Mouse (Mus musculus) intestine, postnatal 0 days (tissue): ENCODE measurements at regions not wholly inside any gene's neighbourhood (a gene's known extent, or its start where the extent isn't known, plus 50 kb on each side); places are given as distances from the start of the nearest gene placed in this dataset.

Source experiments
- ATAC-seq: fragments of 200-750 bp; cut with Nextera tagmentation; 2 replicates; pipeline ENCODE4 v1.8.0; 2017; ENCODE audit warnings: mild to moderate bottlenecking, moderate TSS enrichment, moderate library complexity
- H3K27ac ChIP-seq: fragments of 300-500 bp; sonication (generic); 2 replicates; pipeline ENCODE4 v1.5.1; 2014; ENCODE audit warnings: mild to moderate bottlenecking, low read depth, low read length, moderate library complexity
- H3K27me3 ChIP-seq: fragments of 300-500 bp; sonication (generic); replicated peaks from 2 replicates; pipeline ENCODE4 v1.6.1; 2014; ENCODE audit warnings: low read length, mixed read lengths; ENCODE audit not compliant: control insufficient read depth, insufficient read depth
- H3K36me3 ChIP-seq: fragments of 300-500 bp; sonication (generic); 2 replicates; pipeline ENCODE4 v1.6.1; 2014; ENCODE audit warnings: mild to moderate bottlenecking, moderate library complexity; ENCODE audit not compliant: control insufficient read depth, insufficient read depth
- H3K4me1 ChIP-seq: fragments of 300-500 bp; sonication (generic); replicated peaks from 2 replicates; pipeline ENCODE4 v1.6.1; 2014; ENCODE audit warnings: antibody characterized with exemption, low read length, mixed read lengths; ENCODE audit not compliant: control insufficient read depth, insufficient read depth
- H3K4me2 ChIP-seq: fragments of 300-500 bp; sonication (generic); replicated peaks from 2 replicates; pipeline ENCODE4 v1.6.1; 2014; ENCODE audit warnings: low read depth, mild to moderate bottlenecking, moderate library complexity
- H3K4me3 ChIP-seq: fragments of 300-500 bp; sonication (generic); 2 replicates; pipeline ENCODE4 v1.5.1; 2014; ENCODE audit warnings: low read depth, low read length
- H3K9ac ChIP-seq: fragments of 300-500 bp; sonication (generic); 2 replicates; pipeline ENCODE4 v1.6.1; 2014; ENCODE audit warnings: mild to moderate bottlenecking, low read depth, low read length
- H3K9me3 ChIP-seq: fragments of 300-500 bp; sonication (generic); 2 replicates; pipeline ENCODE4 v1.6.1; 2016; ENCODE audit warnings: mixed run types; ENCODE audit not compliant: control insufficient read depth
- CTCF ChIP-seq: sonication (generic); IDR thresholded peaks from 2 replicates; pipeline ENCODE4 v1.5.1; 2016; ENCODE audit warnings: low read depth, mild to moderate bottlenecking, control low read depth, antibody characterized with exemption, moderate library complexity
- WGBS: fragments of 180-500 bp; shearing (Covaris S2); extraction: QIAGEN DNeasy Blood & Tissue Kit; methylation state at CpG from one replicate; pipeline ENCODE4 v1.1.7; 2014; 5-methylcytosine and 5-hydroxymethylcytosine counted together

DNA sequence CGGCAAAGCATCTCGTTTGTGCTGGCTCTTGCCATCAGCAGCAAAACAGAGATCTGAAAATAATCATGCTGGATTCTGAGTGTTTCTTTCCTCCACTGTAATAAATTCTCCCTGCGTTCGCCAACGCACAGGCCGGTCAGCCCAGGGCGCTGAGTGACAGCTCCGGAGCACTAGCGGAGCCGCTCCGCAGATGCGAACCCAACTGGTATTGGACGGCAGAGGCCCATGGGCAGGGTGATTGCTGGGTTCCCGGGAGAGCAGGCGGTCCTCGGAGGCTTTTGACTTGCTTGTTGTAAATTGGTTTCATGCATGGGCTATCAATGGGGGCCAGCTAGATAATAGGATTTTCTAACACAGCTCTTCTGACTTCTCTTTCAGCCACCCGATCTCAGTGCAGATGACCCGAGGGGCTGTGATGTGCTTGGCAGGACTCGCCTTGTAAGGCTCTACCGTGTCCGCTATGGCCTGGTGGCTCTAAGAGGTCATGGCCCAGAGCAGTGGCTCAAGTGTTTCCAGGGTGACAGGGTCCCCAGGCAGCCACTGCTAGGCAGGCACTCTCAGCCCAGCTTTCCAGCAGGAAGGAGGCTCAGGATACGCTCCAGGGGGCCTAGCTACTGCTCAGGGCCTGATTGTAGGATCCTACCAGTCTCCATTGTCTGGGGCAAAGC is 179.4 kb upstream of the Nectin1 start:
- H3K27me3 ChIP-seq: no peaks in the 10 kb centered on the region
- TF ChIP-seq CTCF: no peak
- no peak overlapping the region for H3K4me3 ChIP-seq
- H3K36me3 ChIP-seq: no peaks in the 10 kb centered on the region
- H3K4me2 ChIP-seq: no peak overlapping the region
- no peak overlapping the region for H3K9ac ChIP-seq
- no peak overlapping the region for H3K27ac ChIP-seq
- H3K9me3 ChIP-seq: no peaks in the 10 kb centered on the region
- H3K4me1 ChIP-seq: no peaks in the 10 kb centered on the region
- ATAC-seq: no peak
- 86% methylated on average over 22 of the region's 22 CpGs for WGBS

DNA sequence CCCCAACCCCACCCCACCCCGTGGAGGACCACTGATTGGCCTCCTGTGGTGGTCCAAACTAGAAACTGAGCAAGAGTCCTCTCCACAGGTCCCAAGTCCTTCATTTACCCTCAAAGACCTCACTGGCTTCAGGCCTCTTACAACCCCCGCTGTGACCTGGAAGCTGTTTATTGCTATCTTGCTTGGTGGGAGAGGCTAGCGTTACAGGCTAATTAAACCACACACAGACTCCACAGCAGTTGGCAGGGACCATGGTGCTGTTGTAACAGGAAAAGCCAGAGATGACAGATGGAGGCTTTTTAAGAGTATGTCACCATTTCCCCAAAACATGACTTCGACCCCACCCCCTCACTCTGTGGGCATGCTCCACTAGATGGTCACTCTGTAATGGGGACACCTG is 174.9 kb upstream of the Nectin1 start:
- H3K4me2 ChIP-seq: no peak overlapping the region
- H3K27me3 ChIP-seq: no peaks in the 10 kb centered on the region
- H3K36me3 ChIP-seq: no peaks in the 10 kb centered on the region
- no peak for ATAC-seq
- no peaks in the 10 kb centered on the region for H3K9me3 ChIP-seq
- TF ChIP-seq CTCF: no peak
- 41% methylated on average over 4 of the region's 4 CpGs for WGBS
- no peak overlapping the region for H3K9ac ChIP-seq
- H3K4me1 ChIP-seq: no peaks in the 10 kb centered on the region
- no peak overlapping the region for H3K4me3 ChIP-seq
- no peak overlapping the region for H3K27ac ChIP-seq

DNA sequence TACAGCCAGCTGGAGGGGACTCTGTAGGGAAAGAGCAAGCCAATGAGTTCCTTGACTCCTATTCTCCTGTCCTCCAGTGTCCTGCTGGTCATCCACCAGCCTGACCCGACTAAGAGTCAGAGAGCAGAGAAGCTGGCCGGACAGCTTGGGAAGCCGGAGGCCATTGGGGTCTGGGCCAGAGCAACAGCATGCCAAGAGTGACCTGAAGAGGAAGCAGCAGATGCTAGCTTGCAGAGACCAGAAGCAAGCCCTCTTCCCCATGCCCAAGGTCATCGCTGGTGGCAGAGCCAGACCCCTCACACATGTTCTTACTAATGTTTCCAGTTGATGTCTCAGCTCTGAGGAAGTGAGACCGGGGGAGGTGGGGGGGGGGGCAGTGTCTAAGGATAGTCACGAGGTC is 172.7 kb upstream of the Nectin1 start:
- Histone ChIP-seq H3K4me3 (no peak overlapping the region), H3K9me3 (no peaks in the 10 kb centered on the region), H3K36me3 (no peaks in the 10 kb centered on the region), H3K9ac (no peak overlapping the region), H3K27me3 (no peaks in the 10 kb centered on the region), H3K4me2 (no peak overlapping the region), H3K4me1 (no peaks in the 10 kb centered on the region), H3K27ac (no peak overlapping the region)
- no peak for ATAC-seq
- TF ChIP-seq CTCF: no peak
- WGBS: 81% methylated on average over 6 of the region's 6 CpGs

DNA sequence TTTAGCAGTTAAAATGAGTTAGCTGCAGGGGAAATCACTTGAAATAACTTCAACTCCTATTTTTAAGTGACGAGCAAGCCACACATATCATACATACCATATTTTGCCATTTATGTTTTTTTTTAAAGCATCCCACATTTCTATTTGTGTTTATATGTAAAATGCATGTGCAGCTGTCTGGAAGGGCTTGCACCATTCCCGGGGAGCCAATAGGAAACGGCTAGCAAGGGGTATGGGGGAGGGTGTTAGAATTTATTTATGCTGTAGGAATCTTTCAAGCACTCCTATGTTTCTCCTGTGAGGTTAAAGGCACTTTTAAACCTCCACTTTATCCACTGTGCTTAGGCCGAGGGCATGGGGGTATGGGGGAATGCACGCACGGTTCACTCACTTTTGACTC is 168.1 kb upstream of the Nectin1 start:
- Histone ChIP-seq H3K36me3 (no peaks in the 10 kb centered on the region), H3K4me3 (no peak overlapping the region), H3K27me3 (no peaks in the 10 kb centered on the region), H3K9me3 (no peaks in the 10 kb centered on the region), H3K9ac (no peak overlapping the region), H3K4me1 (no peaks in the 10 kb centered on the region), H3K27ac (no peak overlapping the region), H3K4me2 (no peak overlapping the region)
- ATAC-seq: no peak
- WGBS: 84% methylated on average over 6 of the region's 6 CpGs
- no peak for TF ChIP-seq CTCF

DNA sequence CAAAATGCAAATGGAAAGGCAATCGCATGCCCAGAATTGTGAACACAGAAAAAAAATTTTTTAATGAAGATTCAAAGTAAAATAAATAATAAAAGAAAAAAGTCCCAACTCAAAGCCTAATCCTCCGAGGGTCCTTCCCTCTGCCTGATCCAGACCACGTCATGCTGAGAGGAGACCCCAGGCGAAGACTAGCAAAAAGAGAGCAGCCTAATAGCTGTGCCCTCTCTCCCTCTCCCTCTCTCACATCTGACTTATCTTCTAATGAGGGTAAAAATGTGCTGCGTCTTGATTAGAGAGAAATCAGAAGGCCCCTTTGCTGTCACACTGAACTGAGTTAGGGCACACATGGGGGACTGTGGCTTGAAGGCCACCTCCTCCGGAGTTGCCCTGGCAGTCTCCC is 163.1 kb upstream of the Nectin1 start:
- no peaks in the 10 kb centered on the region for H3K9me3 ChIP-seq
- H3K36me3 ChIP-seq: no peaks in the 10 kb centered on the region
- no peak overlapping the region for H3K9ac ChIP-seq
- 58% methylated on average over 6 of the region's 6 CpGs for WGBS
- H3K27me3 ChIP-seq: no peaks in the 10 kb centered on the region
- no peak overlapping the region for H3K27ac ChIP-seq
- no peak for ATAC-seq
- H3K4me1 ChIP-seq: no peaks in the 10 kb centered on the region
- no peak overlapping the region for H3K4me3 ChIP-seq
- TF ChIP-seq CTCF: no peak
- no peak overlapping the region for H3K4me2 ChIP-seq

- no peak overlapping the region for H3K9ac ChIP-seq
- no peaks in the 10 kb centered on the region for H3K36me3 ChIP-seq
- no peaks in the 10 kb centered on the region for H3K27me3 ChIP-seq
- no peak overlapping the region for H3K4me3 ChIP-seq
- H3K4me1 ChIP-seq: no peaks in the 10 kb centered on the region
- no peak overlapping the region for H3K27ac ChIP-seq
- no peaks in the 10 kb centered on the region for H3K9me3 ChIP-seq
- H3K4me2 ChIP-seq: no peak overlapping the region
- no peak for TF ChIP-seq CTCF
- WGBS: 75% methylated on average over 6 of the region's 6 CpGs
- ATAC-seq: no peak
Observed at GRCm38 (mm10) chr9:43585616-43586015, 158.2 kb upstream of the Nectin1 start.

- Histone ChIP-seq H3K4me2 (no peak overlapping the region), H3K4me1 (no peaks in the 10 kb centered on the region), H3K4me3 (no peak overlapping the region), H3K9ac (no peak overlapping the region), H3K27me3 (0 out of 2 replicates have a peak, but pooled peaks cover 2% of the 10 kb centered on the region), H3K36me3 (no peaks in the 10 kb centered on the region), H3K9me3 (no peaks in the 10 kb centered on the region), H3K27ac (no peak overlapping the region)
- WGBS: 77% methylated on average over 6 of the region's 6 CpGs
- no peak for ATAC-seq
- TF ChIP-seq CTCF: no peak
Observed at GRCm38 (mm10) chr9:43593236-43593635, 150.5 kb upstream of the Nectin1 start.
